Mouse (Mus musculus) urinary bladder, postnatal 36 days (tissue): Measurements from ENCODE around the gene Clasp2.
A peak's percentile ranks its signal among the peaks of the same experiment; 100 is the strongest.
"Not testable (repeated sequence)": the region's sequence is repeated elsewhere in the genome, so short reads cannot be mapped to it uniquely, and the experiment has no call there.

Experiments used
- DNase-seq, 2 experiments: peaks; one replicate each; pipeline ENCODE4 v3.0.0; 2022; ENCODE audit warnings: low spot score in 2 of 2, mixed read lengths in 1 of 2

Clasp2 gene

GRCm38 (mm10) chr9:113755888-113756719 lies 14.8 kb downstream of the Clasp2 start:
- DNase-seq = no peak

GRCm38 (mm10) chr9:113758472-113758871 lies 17.2 kb downstream of the Clasp2 start:
- no peak for DNase-seq

DNA sequence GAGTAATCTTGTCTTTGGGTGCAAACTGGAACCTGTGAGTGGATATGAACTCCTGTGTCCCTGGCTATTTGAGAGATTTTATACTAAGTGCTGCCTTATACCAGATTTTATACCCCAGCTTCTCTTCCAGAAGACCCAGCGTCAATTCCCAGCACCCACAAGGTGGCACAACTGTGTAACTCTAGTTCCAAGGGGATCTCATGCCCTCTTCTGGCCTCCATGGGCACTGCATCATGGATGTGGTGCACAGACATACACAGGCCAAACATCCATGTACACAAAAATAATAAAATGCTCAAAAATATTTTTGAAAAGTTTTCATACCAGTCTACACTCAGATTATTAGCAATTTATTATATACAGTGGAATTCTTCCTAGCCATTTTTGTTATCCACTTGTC lies 18.4 kb downstream of the Clasp2 start:
- no peak for DNase-seq

- no peak for DNase-seq
These were observed 21.1 kb downstream of the Clasp2 start for GRCm38 (mm10) chr9:113762389-113762788.

- no peak for DNase-seq
These were observed 21.9 kb downstream of the Clasp2 start for GRCm38 (mm10) chr9:113763123-113763522.

DNA sequence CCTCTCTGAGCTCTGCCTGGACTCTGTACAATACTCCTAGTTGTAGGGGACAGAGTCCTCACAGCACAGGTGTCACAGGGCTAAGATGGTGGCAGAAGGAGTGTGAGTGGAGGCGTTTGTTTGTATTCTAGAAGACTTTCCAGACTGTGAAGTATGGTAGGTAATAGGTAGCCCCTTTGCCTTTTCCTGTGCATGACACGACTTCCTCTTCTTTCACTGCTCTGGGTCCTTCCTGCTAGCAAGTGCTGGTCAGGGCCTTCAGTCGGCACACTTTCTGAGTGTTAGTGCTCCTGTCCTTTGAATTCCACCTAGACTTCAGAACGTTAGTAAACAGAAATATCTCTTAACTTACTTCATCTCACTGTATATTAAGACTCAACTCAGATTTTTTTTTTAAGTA lies 29.4 kb downstream of the Clasp2 start:
- no peak for DNase-seq

- DNase-seq = no peak
These were observed 39.6 kb downstream of the Clasp2 start for GRCm38 (mm10) chr9:113780863-113781262.

DNA sequence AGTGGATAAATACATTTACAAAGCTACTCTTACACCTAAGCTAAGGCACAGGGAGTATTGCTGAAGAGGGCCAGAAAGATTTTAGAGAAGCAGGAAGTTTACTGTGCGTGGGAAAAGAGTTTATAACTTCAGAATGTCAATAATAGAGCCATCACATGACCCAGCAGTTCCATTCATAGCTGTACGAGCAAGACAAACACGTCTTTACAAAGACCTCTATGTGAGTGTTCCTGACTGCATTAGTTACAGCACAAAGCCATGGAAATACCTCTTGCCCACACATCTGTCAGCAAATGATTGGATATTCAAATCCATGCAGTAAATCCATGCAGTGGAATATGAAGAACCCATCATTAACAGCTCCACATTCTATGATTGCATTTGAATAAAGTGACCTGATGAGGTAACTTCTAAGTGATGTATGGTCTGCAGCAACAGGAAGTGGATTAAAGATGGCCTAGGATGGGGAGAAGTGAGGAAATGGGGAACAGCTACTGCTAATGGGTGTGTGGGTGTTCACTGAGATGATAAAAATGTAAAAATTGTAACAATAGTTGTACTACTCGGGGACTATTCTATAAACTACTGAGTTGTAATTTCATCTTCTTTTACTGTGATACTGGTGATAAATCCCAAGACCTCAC lies 41.2 kb downstream of the Clasp2 start:
- DNase-seq = no peak

- DNase-seq = no peak
These were observed 42.4 kb downstream of the Clasp2 start for GRCm38 (mm10) chr9:113783674-113784073.

GRCm38 (mm10) chr9:113789283-113789682 lies 48.0 kb downstream of the Clasp2 start:
- DNase-seq = not testable (repeated sequence)

DNA sequence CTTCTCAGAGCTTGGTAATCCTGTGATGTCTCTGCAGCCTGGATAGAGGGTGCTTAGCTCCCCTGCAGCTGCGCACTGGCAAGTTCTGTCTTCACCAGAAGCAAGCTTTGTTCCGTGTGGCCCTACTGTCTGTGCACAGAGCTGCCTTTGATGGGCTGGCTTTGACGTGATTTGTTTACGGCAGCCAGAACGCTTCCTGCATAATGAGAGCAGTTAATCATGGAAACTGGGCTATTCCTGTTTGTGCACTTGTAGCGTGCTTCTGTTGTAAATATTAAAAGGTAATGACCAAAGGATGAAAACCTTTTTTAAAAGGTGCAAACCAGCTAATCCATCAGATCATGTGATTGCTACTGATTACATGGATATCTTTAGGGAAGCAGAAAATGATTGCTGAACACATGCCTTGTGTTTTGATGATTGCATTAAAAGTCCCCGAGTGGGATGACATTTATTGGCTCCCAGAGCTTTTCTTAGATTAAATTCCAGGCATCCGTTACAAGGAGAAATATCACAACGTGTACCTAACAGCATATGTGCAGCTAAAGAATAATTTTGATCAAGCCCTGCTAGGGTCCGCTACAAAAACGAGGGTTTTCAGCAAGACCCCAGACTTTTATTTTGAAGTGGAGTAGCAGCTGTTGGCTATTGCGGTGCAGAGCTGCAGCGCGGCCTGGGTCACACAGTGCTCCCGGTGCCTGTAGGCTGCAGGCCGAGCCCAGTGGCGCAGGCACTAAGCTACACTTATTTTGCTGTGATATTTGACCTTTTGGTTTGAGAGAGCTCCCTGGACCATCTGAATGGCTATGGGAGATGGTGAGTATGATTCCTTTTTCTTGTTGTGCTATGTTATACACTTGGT lies 51.6 kb downstream of the Clasp2 start:
- peak; percentile 44 to 54 for DNase-seq

DNA sequence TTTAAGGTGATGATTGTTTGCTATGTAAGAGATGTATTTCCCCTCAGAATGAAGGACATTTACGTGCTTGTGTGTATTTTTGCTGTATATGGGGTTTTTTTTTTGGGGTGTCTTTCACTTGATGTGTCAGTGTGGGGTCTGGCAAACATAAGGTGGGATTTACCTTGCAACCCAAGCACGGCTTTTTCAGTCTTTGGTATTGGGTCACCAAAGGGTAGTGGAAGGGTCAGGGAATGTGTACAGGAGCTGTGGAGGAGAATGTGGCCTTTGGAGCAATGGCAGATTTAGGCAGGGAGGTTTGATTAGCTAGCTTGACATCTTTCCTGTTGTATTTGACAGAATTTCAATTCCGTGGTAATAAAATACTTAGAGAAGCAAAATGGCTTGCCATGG lies 52.2 kb downstream of the Clasp2 start:
- no peak for DNase-seq

DNA sequence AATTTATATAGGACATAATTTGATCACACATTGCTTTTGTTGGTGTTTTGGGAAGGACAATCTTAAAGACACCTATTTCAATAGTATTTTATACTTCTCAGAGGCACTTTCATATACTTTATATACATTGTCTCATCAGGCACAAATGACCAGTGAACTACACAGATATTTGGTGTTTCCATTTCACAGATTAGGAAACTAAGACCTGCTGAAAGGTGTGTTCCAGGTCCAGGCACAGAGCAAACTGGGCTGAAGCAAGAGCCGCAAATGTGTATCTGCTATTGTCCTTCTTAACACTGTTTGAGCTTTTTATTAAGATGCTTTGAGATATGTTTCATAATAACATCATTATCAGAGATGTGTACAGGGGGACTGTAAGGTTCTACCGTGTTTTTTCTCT lies 52.7 kb downstream of the Clasp2 start:
- DNase-seq = no peak

GRCm38 (mm10) chr9:113797206-113797605 lies 55.9 kb downstream of the Clasp2 start:
- no peak for DNase-seq

DNA sequence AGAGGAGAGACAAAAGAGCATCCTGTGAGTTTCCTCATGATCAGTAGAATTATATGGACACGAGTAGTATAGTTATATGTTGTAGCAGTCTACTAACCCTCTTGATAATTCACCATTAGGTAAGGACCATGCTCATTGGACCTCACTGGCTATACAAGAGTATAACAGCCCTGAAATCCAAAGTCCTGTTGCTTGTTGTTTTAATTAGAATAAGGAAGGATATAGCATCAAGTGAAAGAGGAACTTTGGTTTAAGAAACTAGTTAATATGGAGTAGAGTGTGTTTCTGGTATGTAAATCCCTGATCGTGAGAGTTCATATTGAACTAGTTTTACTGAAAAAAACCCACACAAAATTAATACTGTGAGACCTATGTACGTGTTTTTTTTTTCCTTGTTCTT lies 59.4 kb downstream of the Clasp2 start:
- DNase-seq = no peak

GRCm38 (mm10) chr9:113802734-113803133 lies 61.5 kb downstream of the Clasp2 start:
- no peak for DNase-seq

DNA sequence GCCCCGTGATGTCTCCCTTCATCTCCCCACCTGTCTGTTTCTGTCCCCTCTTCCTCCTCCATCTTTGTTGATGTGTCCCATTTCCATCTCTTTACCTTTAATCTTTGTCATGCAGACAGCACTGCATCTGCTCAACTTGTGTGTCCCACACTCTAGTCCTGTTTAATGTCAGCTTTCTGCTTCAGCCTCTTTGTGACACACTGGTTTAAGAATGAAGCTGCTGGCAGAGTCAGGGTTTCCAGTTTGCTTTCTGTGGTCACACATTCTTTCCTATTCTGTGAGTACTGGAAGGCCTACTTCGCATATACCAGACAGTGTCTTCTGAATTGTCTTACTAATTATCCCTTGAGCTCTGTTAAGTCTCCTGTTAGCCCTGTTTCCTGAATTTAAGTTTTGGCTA lies 62.5 kb downstream of the Clasp2 start:
- DNase-seq = no peak

DNA sequence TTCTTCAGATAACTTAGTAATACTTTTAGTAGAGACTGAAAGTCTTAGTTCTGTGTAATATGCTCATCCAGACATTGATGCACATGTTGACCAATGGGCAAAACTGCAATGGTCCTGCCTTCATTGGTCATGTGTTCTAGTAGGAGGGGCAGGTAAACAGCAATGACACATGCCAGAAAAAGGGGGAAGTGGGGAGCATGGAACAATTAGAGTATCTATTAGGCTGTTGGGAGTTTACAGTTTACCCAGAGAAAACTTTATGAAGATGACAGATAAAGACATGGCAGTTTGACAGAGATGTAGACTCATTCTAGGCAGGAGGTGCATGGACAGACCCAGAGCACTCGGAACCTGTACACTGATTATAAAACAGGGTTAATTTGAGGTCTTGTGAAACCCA lies 64.1 kb downstream of the Clasp2 start:
- DNase-seq = no peak

DNA sequence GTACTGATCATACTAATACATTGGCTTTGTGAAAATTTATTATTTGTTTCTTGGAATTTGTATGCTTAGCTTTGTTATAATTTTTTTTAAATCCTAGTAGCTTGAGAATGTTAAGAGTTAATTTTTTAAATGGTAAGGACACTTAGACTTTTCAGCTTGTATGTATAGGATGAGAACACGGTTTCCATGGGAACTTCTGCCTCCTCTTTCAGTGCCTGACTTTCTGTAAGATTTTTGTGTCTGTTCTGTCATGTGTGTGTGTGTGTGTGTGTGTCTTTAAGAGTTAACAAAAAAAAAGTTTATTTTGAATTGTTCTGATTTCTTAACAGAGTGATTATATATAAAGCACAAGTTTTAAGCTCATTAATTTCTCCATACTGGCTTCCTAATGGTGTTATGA lies 70.1 kb downstream of the Clasp2 start:
- no peak for DNase-seq

DNA sequence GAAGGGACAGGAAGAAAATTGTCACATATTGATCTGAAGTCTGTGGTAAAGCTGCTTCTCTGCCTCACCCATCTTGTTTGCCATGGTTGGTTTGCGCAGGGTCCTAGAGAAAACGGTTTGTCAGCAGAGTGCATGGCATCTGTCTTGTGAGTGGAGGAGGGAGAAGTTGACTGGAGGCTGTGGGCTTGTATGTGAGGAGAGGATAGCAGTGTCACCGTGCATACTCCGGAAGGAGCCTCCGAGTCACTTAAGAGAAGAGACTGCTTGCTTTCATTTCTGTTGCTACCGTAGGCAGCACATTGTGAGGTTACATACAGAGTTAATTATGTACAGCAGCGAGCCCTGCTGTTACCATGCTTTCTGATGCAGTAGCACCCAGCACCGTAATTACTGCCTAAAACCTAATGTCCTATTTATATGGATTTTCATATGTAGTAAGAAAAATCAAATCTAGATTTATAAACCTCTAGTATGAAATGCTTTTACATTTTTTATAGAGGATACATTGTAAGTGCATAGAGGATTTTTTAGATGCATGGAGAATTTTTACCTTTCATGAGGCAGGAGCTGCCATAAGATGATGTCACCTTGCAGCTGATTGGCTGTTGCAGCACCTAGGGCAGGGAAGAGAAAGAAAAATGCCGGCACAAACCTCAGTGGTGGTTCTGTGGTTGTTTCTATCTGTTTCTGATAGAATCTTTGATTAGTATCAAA lies 70.8 kb downstream of the Clasp2 start:
- DNase-seq = no peak

- no peak for DNase-seq
These were observed 71.4 kb downstream of the Clasp2 start for GRCm38 (mm10) chr9:113812671-113813001.

DNA sequence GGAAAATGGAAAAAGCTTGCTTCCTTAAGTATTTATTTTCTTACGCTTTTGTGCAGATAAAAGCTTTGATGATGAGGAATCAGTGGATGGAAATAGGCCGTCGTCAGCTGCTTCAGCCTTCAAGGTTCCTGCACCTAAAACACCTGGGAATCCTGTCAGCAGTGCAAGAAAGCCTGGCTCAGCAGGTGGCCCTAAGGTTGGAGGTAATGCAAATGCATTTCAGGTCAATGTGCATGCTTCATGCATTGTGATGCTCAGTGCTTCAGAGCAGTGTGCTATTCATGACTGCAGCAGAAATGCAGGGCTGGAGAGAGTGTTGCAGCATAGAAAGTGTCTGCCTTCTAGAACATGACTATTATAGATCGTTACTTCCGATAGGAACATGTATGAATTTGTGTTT lies 71.8 kb downstream of the Clasp2 start:
- no peak for DNase-seq
